Mouse (Mus musculus): ENCODE measurements around the gene Eps8l2. TPM values are rescaled to one million over a fixed set of nuclear protein-coding genes. Genes with fewer than 3 reads are reported as not detected.

The Eps8l2 gene
- total and polyA plus RNA-seq, 3 experiments, result 0.33 TPM; not detected in 2

- peak overlapping the region; percentile 50; the same call in 1 of the 2 replicates for H3K4me3 ChIP-seq (ENCODE audit: low read depth, low read length)
- H3K27me3 ChIP-seq (ENCODE audit: insufficient read depth, low read length), result peaks cover 62% of the 10 kb centered on the region
- H3K4me1 ChIP-seq (ENCODE audit: insufficient read depth, low read depth, low read length), result peaks cover 35% of the 10 kb centered on the region
- H3K36me3 ChIP-seq (replicated peaks), result no peaks in the 10 kb centered on the region
- DNase-seq (ENCODE audit: low spot score) (no peak), ATAC-seq (ENCODE audit: extremely low read depth, insufficient number of reproducible peaks, low FRiP score, poor library complexity, severe bottlenecking) (no peak)
- no peak for TF ChIP-seq GATA2 (IDR thresholded peaks at IDR 0.05; ENCODE audit: borderline replicate concordance, low read depth, low read length)
- no peak for TF ChIP-seq POLR2AphosphoS5 (IDR thresholded peaks at IDR 0.05; ENCODE audit: insufficient replicate concordance, low read depth, low read length)
- TF ChIP-seq TAL1 (conservative IDR thresholded peaks at IDR 0.05; ENCODE audit: low read depth, low read length), result no peak
- no peak for TF ChIP-seq GATA1 (IDR thresholded peaks at IDR 0.05; ENCODE audit: borderline replicate concordance, low read length)
- TF ChIP-seq CTCF (IDR thresholded peaks at IDR 0.05; ENCODE audit: low read depth, low read length), result no peak
- no peaks in the 10 kb centered on the region for H3K9me3 ChIP-seq (replicated peaks)
Measured at GRCm38 (mm10) chr7:141356971-141357370, 18.3 kb downstream of the Eps8l2 start.

- H3K36me3 ChIP-seq (replicated peaks), result no peaks in the 10 kb centered on the region
- TF ChIP-seq CTCF (IDR thresholded peaks at IDR 0.05; ENCODE audit: low read depth, low read length), result no peak
- TF ChIP-seq GATA1 (IDR thresholded peaks at IDR 0.05; ENCODE audit: borderline replicate concordance, low read length), result no peak
- TF ChIP-seq POLR2AphosphoS5 (IDR thresholded peaks at IDR 0.05; ENCODE audit: insufficient replicate concordance, low read depth, low read length), result no peak
- TF ChIP-seq GATA2 (IDR thresholded peaks at IDR 0.05; ENCODE audit: borderline replicate concordance, low read depth, low read length), result no peak
- no peak for TF ChIP-seq TAL1 (conservative IDR thresholded peaks at IDR 0.05; ENCODE audit: low read depth, low read length)
- peaks cover 56% of the 10 kb centered on the region for H3K4me1 ChIP-seq (ENCODE audit: insufficient read depth, low read depth, low read length)
- peaks cover 35% of the 10 kb centered on the region for H3K27me3 ChIP-seq (ENCODE audit: insufficient read depth, low read length)
- no peak for DNase-seq (ENCODE audit: low spot score)
- no peak for ATAC-seq (ENCODE audit: extremely low read depth, insufficient number of reproducible peaks, low FRiP score, poor library complexity, severe bottlenecking)
- H3K9me3 ChIP-seq (replicated peaks), result no peaks in the 10 kb centered on the region
- no peak overlapping the region for H3K4me3 ChIP-seq (ENCODE audit: low read depth, low read length)
Measured at GRCm38 (mm10) chr7:141361510-141361909, 22.8 kb downstream of the Eps8l2 start.

- H3K9me3 ChIP-seq (replicated peaks), result no peaks in the 10 kb centered on the region
- peaks cover 50% of the 10 kb centered on the region for H3K4me1 ChIP-seq (ENCODE audit: insufficient read depth, low read depth, low read length)
- H3K36me3 ChIP-seq (replicated peaks), result no peaks in the 10 kb centered on the region
- peak; percentile 51 for DNase-seq (ENCODE audit: low spot score)
- H3K27me3 ChIP-seq (ENCODE audit: insufficient read depth, low read length), result peaks cover 21% of the 10 kb centered on the region
- ATAC-seq (ENCODE audit: extremely low read depth, insufficient number of reproducible peaks, low FRiP score, poor library complexity, severe bottlenecking), result peak; percentile 55; the same call in 1 of the 2 replicates
- peak overlapping the region; percentile 21; the same call in 1 of the 2 replicates for H3K4me3 ChIP-seq (ENCODE audit: low read depth, low read length)
- TF ChIP-seq POLR2AphosphoS5 (IDR thresholded peaks at IDR 0.05; ENCODE audit: insufficient replicate concordance, low read depth, low read length) (no peak), TAL1 (conservative IDR thresholded peaks at IDR 0.05; ENCODE audit: low read depth, low read length) (no peak), GATA2 (IDR thresholded peaks at IDR 0.05; ENCODE audit: borderline replicate concordance, low read depth, low read length) (no peak), CTCF (IDR thresholded peaks at IDR 0.05; ENCODE audit: low read depth, low read length) (peak; percentile 61)
Measured at GRCm38 (mm10) chr7:141363106-141363751, 24.5 kb downstream of the Eps8l2 start.

GRCm38 (mm10) chr7:141363752-141364125 is 25.1 kb downstream of the Eps8l2 start:
- Histone ChIP-seq H3K4me3 (ENCODE audit: low read depth, low read length) (peak overlapping the region; percentile 21; the same call in 1 of the 2 replicates), H3K9me3 (replicated peaks) (no peaks in the 10 kb centered on the region), H3K27me3 (ENCODE audit: insufficient read depth, low read length) (peaks cover 21% of the 10 kb centered on the region), H3K36me3 (replicated peaks) (no peaks in the 10 kb centered on the region), H3K4me1 (ENCODE audit: insufficient read depth, low read depth, low read length) (peaks cover 52% of the 10 kb centered on the region)
- no peak for TF ChIP-seq GATA1 (IDR thresholded peaks at IDR 0.05; ENCODE audit: borderline replicate concordance, low read length)
- TF ChIP-seq GATA2 (IDR thresholded peaks at IDR 0.05; ENCODE audit: borderline replicate concordance, low read depth, low read length), result no peak
- no peak; the same call in 1 of the 2 replicates for TF ChIP-seq CTCF (IDR thresholded peaks at IDR 0.05; ENCODE audit: low read depth, low read length)
- TF ChIP-seq POLR2AphosphoS5 (IDR thresholded peaks at IDR 0.05; ENCODE audit: insufficient replicate concordance, low read depth, low read length), result no peak
- TF ChIP-seq TAL1 (conservative IDR thresholded peaks at IDR 0.05; ENCODE audit: low read depth, low read length), result no peak
- DNase-seq (ENCODE audit: low spot score) (no peak), ATAC-seq (ENCODE audit: extremely low read depth, insufficient number of reproducible peaks, low FRiP score, poor library complexity, severe bottlenecking) (0 out of 2 replicates have a peak, but pooled peaks have one; percentile 23)

- H3K27me3 ChIP-seq (ENCODE audit: insufficient read depth, low read length), result peaks cover 19% of the 10 kb centered on the region
- TF ChIP-seq TAL1 (conservative IDR thresholded peaks at IDR 0.05; ENCODE audit: low read depth, low read length) (peak; percentile 73), GATA2 (IDR thresholded peaks at IDR 0.05; ENCODE audit: borderline replicate concordance, low read depth, low read length) (no peak)
- peak; percentile 71 for ATAC-seq (ENCODE audit: extremely low read depth, insufficient number of reproducible peaks, low FRiP score, poor library complexity, severe bottlenecking)
- no peaks in the 10 kb centered on the region for H3K9me3 ChIP-seq (replicated peaks)
- H3K36me3 ChIP-seq (replicated peaks), result no peaks in the 10 kb centered on the region
- H3K4me1 ChIP-seq (ENCODE audit: insufficient read depth, low read depth, low read length), result peaks cover 52% of the 10 kb centered on the region
- DNase-seq (ENCODE audit: low spot score), result peak; percentile 44
- no peak overlapping the region for H3K4me3 ChIP-seq (ENCODE audit: low read depth, low read length)
Measured at GRCm38 (mm10) chr7:141364349-141365048, 25.8 kb downstream of the Eps8l2 start.

- no peak for DNase-seq (ENCODE audit: low spot score)
- no peak for ATAC-seq (ENCODE audit: extremely low read depth, insufficient number of reproducible peaks, low FRiP score, poor library complexity, severe bottlenecking)
- H3K36me3 ChIP-seq (replicated peaks), result no peaks in the 10 kb centered on the region
- peaks cover 15% of the 10 kb centered on the region for H3K27me3 ChIP-seq (ENCODE audit: insufficient read depth, low read length)
- no peak overlapping the region for H3K4me3 ChIP-seq (ENCODE audit: low read depth, low read length)
- peaks cover 55% of the 10 kb centered on the region for H3K4me1 ChIP-seq (ENCODE audit: insufficient read depth, low read depth, low read length)
- no peaks in the 10 kb centered on the region for H3K9me3 ChIP-seq (replicated peaks)
- TF ChIP-seq GATA2 (IDR thresholded peaks at IDR 0.05; ENCODE audit: borderline replicate concordance, low read depth, low read length) (no peak), POLR2AphosphoS5 (IDR thresholded peaks at IDR 0.05; ENCODE audit: insufficient replicate concordance, low read depth, low read length) (no peak), GATA1 (IDR thresholded peaks at IDR 0.05; ENCODE audit: borderline replicate concordance, low read length) (no peak), CTCF (IDR thresholded peaks at IDR 0.05; ENCODE audit: low read depth, low read length) (no peak), TAL1 (conservative IDR thresholded peaks at IDR 0.05; ENCODE audit: low read depth, low read length) (no peak)
Measured at GRCm38 (mm10) chr7:141365049-141365445, 26.4 kb downstream of the Eps8l2 start.
